Mouse (Mus musculus) spleen, adult 2 months (tissue): ENCODE results near the gene Gltpd2. TPM values are rescaled to one million over a fixed set of nuclear protein-coding genes. Genes with fewer than 3 reads are reported as not detected.

ENCODE experiments used
- DNase-seq, 2 experiments: peaks; one replicate each; pipeline versions ENCODE4 v3.0.0 to v3.0.0-alpha.2; 2012 to 2021; ENCODE audit warnings: low spot score in 2 of 2, low read depth in 1 of 2
- H3K27ac ChIP-seq: fragments of 200-500 bp; 2 replicates; pipeline ENCODE4 v1.5.1; 2012; ENCODE audit warnings: low read length, inconsistent platforms; ENCODE audit not compliant: insufficient read depth
- H3K27me3 ChIP-seq: fragments of 200-500 bp; 2 replicates; pipeline ENCODE4 v1.6.1; 2012; ENCODE audit warnings: mild to moderate bottlenecking, moderate library complexity, low read length, inconsistent platforms; ENCODE audit not compliant: control insufficient read depth, insufficient read depth
- H3K36me3 ChIP-seq: fragments of 200-500 bp; 2 replicates; pipeline ENCODE4 v1.6.1; 2012; ENCODE audit warnings: mild to moderate bottlenecking, low read length, inconsistent platforms; ENCODE audit not compliant: control insufficient read depth, insufficient read depth
- H3K4me1 ChIP-seq: fragments of 200-500 bp; 2 replicates; pipeline ENCODE4 v1.6.1; 2011; ENCODE audit warnings: inconsistent platforms; ENCODE audit not compliant: control insufficient read depth, insufficient read depth, insufficient read length
- H3K4me3 ChIP-seq: fragments of 200-500 bp; 2 replicates; pipeline ENCODE4 v1.5.1; 2011; ENCODE audit warnings: mild to moderate bottlenecking, inconsistent platforms; ENCODE audit not compliant: insufficient read depth, insufficient read length; ENCODE audit errors: extremely low read depth
- CTCF ChIP-seq: fragments of 200-500 bp; IDR thresholded peaks from 2 replicates; pipeline ENCODE4 v1.5.1; 2011; ENCODE audit warnings: mild to moderate bottlenecking, inconsistent platforms; ENCODE audit not compliant: insufficient read depth, insufficient read length, insufficient replicate concordance; ENCODE audit errors: extremely low read depth
- POLR2A ChIP-seq: fragments of 200-500 bp; IDR thresholded peaks from 2 replicates; pipeline ENCODE4 v1.6.1; 2011; ENCODE audit warnings: low read depth, low read length, inconsistent platforms
- WGBS: fragments of 180-500 bp; shearing (Covaris S2); methylation state at CpG from one replicate; pipeline ENCODE4 v1.1.7; 2018; 5-methylcytosine and 5-hydroxymethylcytosine counted together
- polyA plus RNA-seq: library from polyadenylated mRNA; depleted of rRNA; stranded (reverse); fragments of >200 nt; gene quantifications from 2 replicates; pipeline ENCODE4 v1.2.3, GENCODE M21; 2012; rRNA removed

Gltpd2 gene
- polyA plus RNA-seq, 1 experiment: 0.18 TPM

- TF ChIP-seq POLR2A (no peak), CTCF (no peak)
- peak overlapping the region; percentile 13; the same call in 1 of the 2 replicates for H3K27ac ChIP-seq
- H3K4me1 ChIP-seq: peaks cover 15% of the 10 kb centered on the region; the same call in 1 of the 2 replicates
- 1% methylated on average over 27 of the region's 31 CpGs for WGBS
- H3K36me3 ChIP-seq: no peaks in the 10 kb centered on the region
- peak overlapping the region; percentile 95 for H3K4me3 ChIP-seq
- no peak for DNase-seq
- no peaks in the 10 kb centered on the region for H3K27me3 ChIP-seq
Measured at GRCm38 (mm10) chr11:70562995-70563469, 44.0 kb downstream of the Gltpd2 start.

DNA sequence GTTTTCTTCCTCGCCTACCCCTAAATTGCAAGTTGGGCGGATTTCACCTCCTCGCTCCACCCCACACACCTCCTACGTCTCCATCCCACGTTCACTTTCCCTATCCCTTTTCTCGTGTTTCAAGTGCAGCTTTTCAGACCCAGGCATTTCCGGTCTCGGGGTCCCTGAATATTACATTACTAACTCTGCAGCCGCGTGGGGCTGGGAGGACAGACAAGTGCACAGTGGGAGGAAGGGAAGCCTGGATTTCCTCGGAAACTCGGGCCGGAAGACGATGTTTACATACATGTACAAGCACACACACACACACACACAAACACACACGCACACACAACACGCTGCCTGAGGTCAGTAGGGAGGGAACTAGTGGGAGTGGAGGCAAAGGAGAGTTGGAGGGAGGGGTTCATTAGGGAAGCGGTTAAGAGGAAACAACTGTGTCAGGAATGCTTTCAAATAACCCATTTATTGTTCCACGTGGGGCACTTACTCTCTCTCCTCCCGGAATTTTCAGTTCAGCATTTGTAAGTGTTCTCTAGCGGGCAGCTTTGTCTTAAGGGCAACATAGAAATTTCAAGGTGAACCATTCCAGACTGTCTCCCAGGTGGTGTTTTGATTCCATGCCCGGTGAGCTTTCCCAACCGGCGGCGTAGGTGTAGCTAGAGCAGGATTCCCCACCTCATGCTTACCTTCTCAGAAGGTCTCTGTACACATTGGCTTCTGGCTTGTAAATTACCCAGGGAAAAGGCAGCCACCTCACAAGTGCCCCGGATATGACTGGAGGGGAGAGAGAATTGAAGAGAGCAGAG is 44.7 kb downstream of the Gltpd2 start:
- TF ChIP-seq CTCF (no peak), POLR2A (no peak)
- Histone ChIP-seq H3K36me3 (no peaks in the 10 kb centered on the region), H3K27me3 (no peaks in the 10 kb centered on the region), H3K4me1 (peaks cover 15% of the 10 kb centered on the region; the same call in 1 of the 2 replicates), H3K27ac (peak overlapping the region; percentile 13; the same call in 1 of the 2 replicates), H3K4me3 (peak overlapping the region; percentile 95)
- peak in 1 of 2 experiments; percentile 18 for DNase-seq
- WGBS: 8% methylated on average over 25 of the region's 25 CpGs

DNA sequence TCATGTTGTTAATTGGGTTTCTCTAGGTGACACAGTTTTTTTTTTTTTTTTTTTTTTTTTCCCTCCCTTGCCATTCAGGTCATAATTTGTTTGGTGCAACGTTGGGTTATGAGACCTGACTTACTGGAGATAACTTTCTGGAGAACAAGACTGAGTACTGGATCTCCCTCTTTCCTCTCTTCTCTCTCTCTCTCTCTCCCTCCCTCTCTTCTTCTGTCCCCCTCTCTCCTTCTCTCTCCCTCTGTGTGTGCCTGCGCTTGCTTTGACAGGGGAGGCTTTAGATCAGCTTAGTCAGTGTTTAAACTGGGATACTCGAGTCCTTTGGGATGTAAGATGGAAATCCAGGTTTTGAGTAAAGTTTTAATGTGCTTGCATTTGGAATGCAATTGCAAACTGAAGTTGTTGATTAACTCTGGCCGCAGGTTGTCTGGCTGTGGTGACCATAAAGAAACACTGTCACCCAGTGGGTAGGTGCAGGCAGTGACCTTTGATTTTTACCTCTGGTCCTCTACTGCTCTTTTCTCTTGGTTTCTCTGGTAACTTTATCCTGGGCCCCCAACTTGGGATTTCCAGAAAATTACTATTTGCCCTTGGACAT is 45.4 kb downstream of the Gltpd2 start:
- no peak overlapping the region for H3K27ac ChIP-seq

GRCm38 (mm10) chr11:70566586-70566985 is 47.6 kb downstream of the Gltpd2 start:
- Histone ChIP-seq H3K27ac (no peak overlapping the region), H3K4me3 (no peak overlapping the region), H3K4me1 (peaks cover 15% of the 10 kb centered on the region; the same call in 1 of the 2 replicates), H3K36me3 (no peaks in the 10 kb centered on the region), H3K27me3 (no peaks in the 10 kb centered on the region)
- TF ChIP-seq CTCF (no peak), POLR2A (no peak)
- DNase-seq: no peak
- 90% methylated on average over 7 of the region's 7 CpGs for WGBS

More for the DNA sequence above, 45.4 kb downstream of the Gltpd2 start:
- H3K4me1 ChIP-seq: peaks cover 15% of the 10 kb centered on the region; the same call in 1 of the 2 replicates
- no peak for DNase-seq
- TF ChIP-seq CTCF (no peak), POLR2A (no peak)
- H3K27me3 ChIP-seq: no peaks in the 10 kb centered on the region
- WGBS: 64% methylated on average over 4 of the region's 4 CpGs
- no peaks in the 10 kb centered on the region for H3K36me3 ChIP-seq
- no peak overlapping the region for H3K4me3 ChIP-seq

Other genes starting within 250 kb of the Gltpd2 start
- gene Alox12e, start 196.6 kb upstream of the Gltpd2 start, polyA plus RNA-seq: 0.12 and 0.13 TPM in 2 replicates
- 2.5 and 4.1 TPM in 2 replicates for gene Alox15, start 167.2 kb upstream of the Gltpd2 start, polyA plus RNA-seq
- gene Pelp1, start 109.2 kb upstream of the Gltpd2 start, polyA plus RNA-seq: 15.5 and 17.9 TPM in 2 replicates
- gene Arrb2, start 86.6 kb upstream of the Gltpd2 start, polyA plus RNA-seq: 145 TPM in 2 replicates
- gene Med11, start 67.3 kb upstream of the Gltpd2 start, polyA plus RNA-seq: 24.6 and 29.2 TPM in 2 replicates
- 10.5 and 10.6 TPM in 2 replicates for gene Zmynd15, start 59.8 kb upstream of the Gltpd2 start, polyA plus RNA-seq
- gene Cxcl16, start 59.2 kb upstream of the Gltpd2 start, polyA plus RNA-seq: 28.8 TPM in 2 replicates
- gene Tm4sf5, start 14.0 kb upstream of the Gltpd2 start, polyA plus RNA-seq: 0.77 and 1.3 TPM in 2 replicates
- 0.25 and 0.32 TPM in 2 replicates for gene Vmo1, start 4.6 kb upstream of the Gltpd2 start, polyA plus RNA-seq
- gene Psmb6, start 6.2 kb downstream of the Gltpd2 start, polyA plus RNA-seq: 125 and 155 TPM in 2 replicates
- gene Gm40193, start 13.7 kb downstream of the Gltpd2 start, polyA plus RNA-seq: not detected in 2 replicates
- 12.3 and 13.9 TPM in 2 replicates for gene Pld2, start 20.9 kb downstream of the Gltpd2 start, polyA plus RNA-seq
- 74.8 and 91.9 TPM in 2 replicates for gene Mink1, start 43.7 kb downstream of the Gltpd2 start, polyA plus RNA-seq
- gene 4930544D05Rik, start 96.7 kb downstream of the Gltpd2 start, polyA plus RNA-seq: not detected in 2 replicates
- 0.66 and 0.99 TPM in 2 replicates for gene Chrne, start 100.0 kb downstream of the Gltpd2 start, polyA plus RNA-seq
- gene Gp1ba, start 119.9 kb downstream of the Gltpd2 start, polyA plus RNA-seq: 6.8 and 9.3 TPM in 2 replicates
- gene Rnf167, start 128.0 kb downstream of the Gltpd2 start, polyA plus RNA-seq: 137 and 158 TPM in 2 replicates
- gene Slc25a11, start 128.3 kb downstream of the Gltpd2 start, polyA plus RNA-seq: 73.0 and 78.7 TPM in 2 replicates
- gene Pfn1, start 135.4 kb downstream of the Gltpd2 start, polyA plus RNA-seq: 2,122 and 3,201 TPM in 2 replicates
- 15.3 and 20.0 TPM in 2 replicates for gene Eno3, start 138.0 kb downstream of the Gltpd2 start, polyA plus RNA-seq
- 20.0 and 20.2 TPM in 2 replicates for gene Spag7, start 150.2 kb downstream of the Gltpd2 start, polyA plus RNA-seq
- 36.6 and 38.8 TPM in 2 replicates for gene Camta2, start 168.9 kb downstream of the Gltpd2 start, polyA plus RNA-seq
- 0.70 and 0.76 TPM in 2 replicates for gene Inca1, start 181.0 kb downstream of the Gltpd2 start, polyA plus RNA-seq
- gene Kif1c, start 181.4 kb downstream of the Gltpd2 start, polyA plus RNA-seq: 17.5 and 19.5 TPM in 2 replicates
- gene Zfp3, start 245.0 kb downstream of the Gltpd2 start, polyA plus RNA-seq: 1.2 and 1.4 TPM in 2 replicates